Mouse (Mus musculus) small intestine, adult 2 months (tissue): ENCODE measurements around the gene Mpzl1. TPM values are rescaled to one million over a fixed set of nuclear protein-coding genes. Genes with fewer than 3 reads are reported as not detected.

Source experiments
- H3K27ac ChIP-seq: fragments of 200-500 bp; 2 replicates; pipeline ENCODE4 v1.5.1; 2012; ENCODE audit warnings: low read depth, low read length, control low read depth, inconsistent platforms; ENCODE audit not compliant: insufficient read depth
- H3K27me3 ChIP-seq: fragments of 200-500 bp; 2 replicates; pipeline ENCODE4 v1.6.1; 2012; ENCODE audit warnings: mild to moderate bottlenecking, moderate library complexity, low read length, inconsistent platforms; ENCODE audit not compliant: control insufficient read depth, insufficient read depth
- H3K36me3 ChIP-seq: fragments of 200-500 bp; 2 replicates; pipeline ENCODE4 v1.6.1; 2012; ENCODE audit warnings: mild to moderate bottlenecking, low read length, control low read depth, inconsistent platforms; ENCODE audit not compliant: control insufficient read depth, insufficient read depth
- H3K4me1 ChIP-seq: fragments of 200-500 bp; 2 replicates; pipeline ENCODE4 v1.6.1; 2012; ENCODE audit warnings: low read length, inconsistent platforms, mixed read lengths; ENCODE audit not compliant: control insufficient read depth, insufficient read depth, insufficient read length
- H3K4me3 ChIP-seq: fragments of 200-500 bp; 2 replicates; pipeline ENCODE4 v1.5.1; 2012; ENCODE audit warnings: low read depth, mild to moderate bottlenecking, control low read depth, inconsistent platforms, low read length, moderate library complexity
- CTCF ChIP-seq: fragments of 200-500 bp; IDR thresholded peaks from 2 replicates; pipeline ENCODE4 v1.5.1; 2012; ENCODE audit warnings: low read depth, mild to moderate bottlenecking, control low read depth, inconsistent platforms, low read length, moderate library complexity, mixed read lengths; ENCODE audit not compliant: insufficient replicate concordance, insufficient read length; ENCODE audit errors: extremely low read depth
- POLR2A ChIP-seq: fragments of 200-500 bp; IDR thresholded peaks from 2 replicates; pipeline ENCODE4 v1.6.1; 2012; ENCODE audit warnings: low read depth, mild to moderate bottlenecking, control low read depth, inconsistent platforms, low read length, moderate library complexity
- WGBS: fragments of 180-500 bp; shearing (Covaris S2); methylation state at CpG from one replicate; pipeline ENCODE4 v1.1.7; 2018; 5-methylcytosine and 5-hydroxymethylcytosine counted together
- polyA plus RNA-seq: library from polyadenylated mRNA; depleted of rRNA; stranded (reverse); fragments of >200 nt; gene quantifications from 2 replicates; pipeline ENCODE4 v1.2.3, GENCODE M21; 2012; rRNA removed

Gene Mpzl1
- polyA plus RNA-seq, 1 experiment = 24.8 TPM

DNA sequence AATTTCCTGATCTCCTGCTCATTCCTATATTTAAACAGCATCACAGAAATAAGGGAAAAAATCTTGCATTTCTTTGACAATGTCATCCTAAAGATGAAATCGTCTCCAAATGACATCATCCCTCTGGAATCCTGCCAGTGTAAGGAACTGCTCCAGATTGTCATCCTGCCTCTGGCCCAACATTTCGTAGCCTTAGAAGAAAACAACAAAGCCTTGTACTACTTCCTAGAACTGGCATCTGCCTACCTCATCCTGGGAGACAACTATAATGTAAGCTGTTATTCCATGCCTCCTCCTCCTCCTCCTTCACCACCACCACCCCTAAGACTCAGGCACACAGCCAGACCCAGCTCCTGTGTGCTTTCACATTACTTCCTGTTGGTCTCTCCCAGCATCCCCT, 77.6 kb downstream of the Mpzl1 start:
- Histone ChIP-seq H3K27me3 (no peaks in the 10 kb centered on the region), H3K4me3 (no peak overlapping the region), H3K4me1 (no peaks in the 10 kb centered on the region), H3K36me3 (no peaks in the 10 kb centered on the region), H3K27ac (no peak overlapping the region)
- no peak for TF ChIP-seq POLR2A
- TF ChIP-seq CTCF = no peak
- 29% methylated on average over 2 of the region's 2 CpGs for WGBS

Other genes starting within 250 kb of the Mpzl1 start
- gene Dcaf6, start 174.1 kb downstream of the Mpzl1 start, polyA plus RNA-seq = 3.2 and 7.4 TPM in 2 replicates
- gene Mpc2, start 173.9 kb downstream of the Mpzl1 start, polyA plus RNA-seq = 77.7 and 87.4 TPM in 2 replicates
- gene Adcy10, start 149.4 kb downstream of the Mpzl1 start, polyA plus RNA-seq = not detected in 2 replicates
- gene Rcsd1, start 75.2 kb upstream of the Mpzl1 start, polyA plus RNA-seq = 4.7 and 9.2 TPM in 2 replicates
- 29.4 and 48.2 TPM in 2 replicates for gene Creg1, start 129.2 kb upstream of the Mpzl1 start, polyA plus RNA-seq
- 2.2 and 4.8 TPM in 2 replicates for gene Cd247, start 154.1 kb upstream of the Mpzl1 start, polyA plus RNA-seq